Mouse (Mus musculus): ENCODE measurements around the gene Gpx6. TPM values are rescaled to one million over a fixed set of nuclear protein-coding genes. Genes with fewer than 3 reads are reported as not detected.
A peak's percentile ranks its signal among the peaks of the same experiment; 100 is the strongest.

Gene Gpx6
- total RNA-seq (2021), result not detected in 2 replicates
- long read RNA-seq, partial matches to known transcripts, result 0 of 1 reads
- long read RNA-seq, other reads (novel, unspliced or antisense), result 1 of 1 reads

GRCm38 (mm10) chr13:21311926-21312325 lies at the start of gene Gpx6:
Gene Gpx6 (plus strand): TSS chr13:21312125.
- no peak for DNase-seq

GRCm38 (mm10) chr13:21262787-21263461 lies 49.0 kb upstream of the Gpx6 start:
- no peak for DNase-seq

GRCm38 (mm10) chr13:21263910-21264309 lies 48.0 kb upstream of the Gpx6 start:
- DNase-seq, result no peak

GRCm38 (mm10) chr13:21264366-21264765 lies 47.6 kb upstream of the Gpx6 start:
- no peak for DNase-seq

- no peak for DNase-seq
These were observed 46.2 kb upstream of the Gpx6 start for GRCm38 (mm10) chr13:21265736-21266135.

GRCm38 (mm10) chr13:21267541-21267940 lies 44.4 kb upstream of the Gpx6 start:
- no peak for DNase-seq

GRCm38 (mm10) chr13:21268262-21268661 lies 43.7 kb upstream of the Gpx6 start:
- no peak for DNase-seq

- no peak for DNase-seq
These were observed 36.7 kb upstream of the Gpx6 start for GRCm38 (mm10) chr13:21275021-21275814.

GRCm38 (mm10) chr13:21275815-21276550 lies 35.9 kb upstream of the Gpx6 start:
- DNase-seq, result peak; percentile 62

GRCm38 (mm10) chr13:21276551-21276950 lies 35.4 kb upstream of the Gpx6 start:
- no peak for DNase-seq

GRCm38 (mm10) chr13:21279076-21279475 lies 32.8 kb upstream of the Gpx6 start:
- no peak for DNase-seq

GRCm38 (mm10) chr13:21279559-21279958 lies 32.4 kb upstream of the Gpx6 start:
- peak; percentile 60 for DNase-seq

GRCm38 (mm10) chr13:21292631-21293030 lies 19.3 kb upstream of the Gpx6 start, which contains the start of gene Gpx5:
Gene Gpx5 (minus strand): TSS chr13:21292731.
- no peak for DNase-seq

- DNase-seq, result no peak
These were observed 13.4 kb upstream of the Gpx6 start for GRCm38 (mm10) chr13:21298557-21298956.

GRCm38 (mm10) chr13:21304483-21305066 lies 7.3 kb upstream of the Gpx6 start:
- DNase-seq, result no peak

GRCm38 (mm10) chr13:21309788-21310187 lies 2.1 kb upstream of the Gpx6 start:
- no peak for DNase-seq

- no peak for DNase-seq
These were observed 929 bp downstream of the Gpx6 start for GRCm38 (mm10) chr13:21312854-21313253.

GRCm38 (mm10) chr13:21313903-21314302 lies 2.0 kb downstream of the Gpx6 start:
- no peak for DNase-seq

- DNase-seq, result no peak
These were observed 8.3 kb downstream of the Gpx6 start for GRCm38 (mm10) chr13:21320262-21320661.

- no peak for DNase-seq
These were observed 10.1 kb downstream of the Gpx6 start for GRCm38 (mm10) chr13:21321890-21322494.

GRCm38 (mm10) chr13:21322509-21323375 lies 10.8 kb downstream of the Gpx6 start:
- peak; percentile 28 for DNase-seq
